Mouse (Mus musculus): Measurements from ENCODE around the gene Zscan4c. TPM values are rescaled to one million over a fixed set of nuclear protein-coding genes. Genes with fewer than 3 reads are reported as not detected.
"Not testable (repeated sequence)": the region's sequence is repeated elsewhere in the genome, so short reads cannot be mapped to it uniquely, and the experiment has no call there.

Gene Zscan4c
- total RNA-seq (2022), result not detected

- not testable (repeated sequence) for DNase-seq (ENCODE audit: low spot score in 2 of 2)
Observed at GRCm38 (mm10) chr7:11005445-11005844, at the start of gene Zscan4c. Gene Zscan4c (plus strand): TSS chr7:11005745.

Small RNAs within 50 kb of the gene (microRNA-seq; reads per million reads assigned to microRNA genes)
- not detected for gene Mir297-1

Other genes starting within 250 kb of the Zscan4c start
- not detected for gene Zscan4b, start 100.7 kb upstream of the Zscan4c start, total RNA-seq (2022)
- gene Zscan4-ps1, start 63.9 kb downstream of the Zscan4c start, total RNA-seq (2022), result not detected
- not detected for gene Zscan4d, start 160.4 kb downstream of the Zscan4c start, total RNA-seq (2022)